Mouse (Mus musculus) CH12.LX (cell line): ENCODE results near the gene Aff3. TPM values are rescaled to one million over a fixed set of nuclear protein-coding genes. Genes with fewer than 3 reads are reported as not detected.

Experiments
- DNase-seq: peaks from one replicate; pipeline ENCODE4 v3.0.0-alpha.2; 2013; ENCODE audit errors: extremely low read depth
- H3K27ac ChIP-seq: 2 replicates; pipeline ENCODE4 v1.5.1; 2012; ENCODE audit warnings: low read depth, mild to moderate bottlenecking, control low read depth, moderate library complexity; ENCODE audit not compliant: insufficient read depth
- H3K27me3 ChIP-seq: replicated peaks from 2 replicates; pipeline ENCODE3; 2012; ENCODE audit warnings: inconsistent platforms
- H3K36me3 ChIP-seq, 2 experiments: replicated peaks in 1 of 2; 2 replicates each; pipeline versions ENCODE3 to v1.6.1; 2012; ENCODE audit warnings: inconsistent platforms in 1 of 2, low read length in 1 of 2, mild to moderate bottlenecking in 1 of 2, mixed read lengths in 1 of 2, moderate library complexity in 1 of 2; ENCODE audit not compliant: control insufficient read depth in 1 of 2, insufficient read depth in 1 of 2
- H3K4me1 ChIP-seq, 2 experiments: 2 replicates each; pipeline ENCODE4 v1.6.1; 2012; ENCODE audit warnings: inconsistent platforms in 1 of 2, moderate library complexity in 1 of 2; ENCODE audit not compliant: insufficient read depth in 2 of 2, control insufficient read depth in 1 of 2
- H3K4me2 ChIP-seq: 2 replicates; pipeline ENCODE4 v1.6.1; 2012; ENCODE audit warnings: low read depth, mild to moderate bottlenecking, control low read depth; ENCODE audit not compliant: poor library complexity, insufficient read depth, severe bottlenecking
- H3K4me3 ChIP-seq, 3 experiments: fragments of 150-350 bp in 1 of 3; sonication (generic) in 1 of 3; replicated peaks in 1 of 3; 2 replicates each; pipeline versions ENCODE3 to v1.5.1; 2011 to 2012; ENCODE audit warnings: low read depth in 2 of 3, low read length in 2 of 3, mild to moderate bottlenecking in 2 of 3, moderate library complexity in 2 of 3, control low read depth in 1 of 3, improper control_type of control experiment in 1 of 3, inconsistent platforms in 1 of 3, mixed read lengths in 1 of 3; ENCODE audit not compliant: poor library complexity in 1 of 3
- H3K79me2 ChIP-seq: replicated peaks from 2 replicates; pipeline ENCODE4 v1.6.1; 2012; ENCODE audit warnings: mild to moderate bottlenecking, moderate library complexity; ENCODE audit not compliant: control insufficient read depth, poor library complexity, insufficient read depth, severe bottlenecking; ENCODE audit errors: extremely low read depth
- H3K9ac ChIP-seq: 2 replicates; pipeline ENCODE4 v1.6.1; 2012; ENCODE audit warnings: low read depth, mild to moderate bottlenecking, control low read depth, moderate library complexity; ENCODE audit not compliant: insufficient read depth
- H3K9me3 ChIP-seq: replicated peaks from 2 replicates; pipeline ENCODE3; 2012; ENCODE audit warnings: low read length, inconsistent platforms, mixed read lengths
- CHD1 ChIP-seq: IDR thresholded peaks from 2 replicates; pipeline ENCODE4 v1.6.1; 2012; ENCODE audit warnings: low read depth, low read length, improper control_type of control experiment, inconsistent platforms
- CTCF ChIP-seq, 2 experiments: IDR thresholded peaks in 1 of 2; conservative IDR thresholded peaks in 1 of 2; 2 replicates each; pipeline ENCODE4 v1.5.1; 2011 to 2012; ENCODE audit warnings: low read depth in 2 of 2, low read length in 2 of 2, improper control_type of control experiment in 1 of 2, inconsistent platforms in 1 of 2, mild to moderate bottlenecking in 1 of 2, moderate library complexity in 1 of 2
- ELF1 ChIP-seq: IDR thresholded peaks from 2 replicates; pipeline ENCODE4 v1.6.1; 2014; ENCODE audit warnings: low read depth, mild to moderate bottlenecking, inconsistent platforms, low read length, improper control_type of control experiment
- GABPA ChIP-seq: IDR thresholded peaks from 2 replicates; pipeline ENCODE4 v1.6.1; 2012; ENCODE audit warnings: low read depth, low read length, improper control_type of control experiment, inconsistent platforms; ENCODE audit not compliant: insufficient replicate concordance
- MAFK ChIP-seq: IDR thresholded peaks from 2 replicates; pipeline ENCODE4 v1.6.1; 2011; ENCODE audit warnings: low read length, improper control_type of control experiment; ENCODE audit not compliant: insufficient replicate concordance
- NRF1 ChIP-seq: IDR thresholded peaks from 2 replicates; pipeline ENCODE4 v1.6.1; 2014; ENCODE audit warnings: low read depth, mild to moderate bottlenecking, inconsistent platforms, low read length, improper control_type of control experiment, moderate library complexity
- PAX5 ChIP-seq: IDR thresholded peaks from 2 replicates; pipeline ENCODE4 v1.6.1; 2012; ENCODE audit warnings: low read length, inconsistent platforms, mixed read lengths
- RAD21 ChIP-seq: IDR thresholded peaks from 2 replicates; pipeline ENCODE4 v1.6.1; 2011; ENCODE audit warnings: low read depth, mild to moderate bottlenecking, low read length, improper control_type of control experiment, moderate library complexity
- SIN3A ChIP-seq: IDR thresholded peaks from 2 replicates; pipeline ENCODE4 v1.6.1; 2012; ENCODE audit warnings: low read length, improper control_type of control experiment, inconsistent platforms
- TBP ChIP-seq: conservative IDR thresholded peaks from 2 replicates; pipeline ENCODE4 v1.6.1; 2011; ENCODE audit warnings: low read depth, low read length, improper control_type of control experiment
- TCF12 ChIP-seq: IDR thresholded peaks from 2 replicates; pipeline ENCODE4 v1.6.1; 2014; ENCODE audit warnings: low read depth, mild to moderate bottlenecking, inconsistent platforms, low read length, improper control_type of control experiment
- USF2 ChIP-seq: conservative IDR thresholded peaks from 2 replicates; pipeline ENCODE4 v1.6.1; 2011; ENCODE audit warnings: low read depth, low read length, improper control_type of control experiment
- dilution Hi-C: fragments of 300-500 bp; cut with MboI; formaldehyde crosslinking; loops from 2 replicates; pipeline ENCODE4 v1.14.3; 2020; ENCODE audit warnings: low sequenced_read_pairs; ENCODE audit not compliant: extremely low pct_unique_long_range_greater_than_20kb, extremely low pct_ligation_motif_present
- in situ Hi-C: fragments of 300-500 bp; cut with MboI; formaldehyde crosslinking; loops from 3 replicates; pipeline ENCODE4 v1.14.3; 2019; ENCODE audit warnings: low sequenced_read_pairs, low pct_ligation_motif_present, low pct_unique_long_range_greater_than_20kb, mixed read lengths
- polyA plus RNA-seq: library from polyadenylated mRNA; unstranded; fragments of >175 nt; gene quantifications from 2 replicates; pipeline ENCODE4 v1.2.1, GENCODE M21; 2012; ENCODE audit warnings: low read depth; ENCODE audit not compliant: insufficient read length
- total RNA-seq, 2 experiments: library from RNA; depleted of rRNA; stranded (reverse); fragments of 300-350 nt in 1 of 2; fragments of >200 nt in 1 of 2; gene quantifications; 2 replicates each; pipeline ENCODE4 v1.2.3; 2012 to 2014

Gene Aff3
- total and polyA plus RNA-seq, 3 experiments = 5.1 to 29.9 (median 7.7) TPM

DNA sequence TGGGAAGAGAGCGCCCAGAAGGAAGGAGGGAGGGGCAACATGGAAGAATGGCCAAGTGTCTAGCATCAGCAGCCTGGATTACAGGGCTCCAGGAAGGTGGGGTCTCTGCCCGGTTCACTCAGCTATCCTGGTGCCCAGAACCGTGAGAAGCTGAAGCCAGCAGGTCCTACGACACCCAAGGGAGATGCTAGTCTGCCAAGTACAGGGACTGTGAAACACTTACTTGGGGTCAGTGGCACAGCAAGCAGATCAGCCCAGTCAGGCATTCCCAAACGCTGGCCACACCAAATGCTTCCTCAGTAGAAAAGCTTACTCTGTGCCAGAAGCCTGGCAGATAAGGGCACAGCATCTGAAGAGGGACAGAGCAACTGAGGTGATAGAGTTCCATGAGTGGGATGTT, 266.2 kb downstream of the Aff3 start:
- no peak overlapping the region for H3K4me3 ChIP-seq
- dilution Hi-C loops = no loop called here
- H3K27me3 ChIP-seq = no peaks in the 10 kb centered on the region
- H3K9ac ChIP-seq = no peak overlapping the region
- no peak for TF ChIP-seq NRF1
- H3K4me1 ChIP-seq = peaks cover 0 to 35% of the 10 kb centered on the region in 2 experiments; a peak in 2 of 4 replicates
- no peak for DNase-seq
- H3K27ac ChIP-seq = no peak overlapping the region
- H3K79me2 ChIP-seq = no peaks in the 10 kb centered on the region
- in situ Hi-C loops = loop anchor here (5.0 kb wide), 1 partner anchor 389 kb away; no protein-coding TSS in a partner anchor
- H3K36me3 ChIP-seq = peaks cover 0 to 44% of the 10 kb centered on the region in 2 experiments
- no peak overlapping the region for H3K4me2 ChIP-seq
- H3K9me3 ChIP-seq = no peaks in the 10 kb centered on the region

DNA sequence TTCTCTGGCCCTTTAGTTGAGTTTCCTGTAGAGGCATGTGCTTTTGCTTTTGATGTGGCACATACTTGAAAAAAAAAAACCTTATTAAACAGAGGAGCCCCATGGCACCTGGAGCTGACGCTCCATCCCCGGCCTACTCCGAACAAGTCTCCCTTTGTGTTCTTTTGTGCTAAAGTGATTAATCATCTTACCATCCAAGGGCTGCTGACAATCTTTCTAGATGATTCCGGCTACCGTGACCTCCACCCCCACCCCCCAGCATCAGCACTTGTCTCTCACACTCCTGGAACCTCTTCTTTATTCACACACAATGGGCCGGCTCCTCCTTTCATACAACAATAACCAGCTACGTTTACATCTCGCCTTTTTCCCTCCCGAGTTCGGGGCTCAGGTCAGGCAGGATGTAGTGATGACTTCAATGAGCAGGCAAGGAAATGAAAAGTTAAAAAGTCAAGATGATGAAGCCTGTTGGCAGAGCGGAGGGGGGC, 269.5 kb downstream of the Aff3 start:
- H3K79me2 ChIP-seq = no peaks in the 10 kb centered on the region
- H3K27me3 ChIP-seq = no peaks in the 10 kb centered on the region
- no peak overlapping the region for H3K4me2 ChIP-seq
- H3K9me3 ChIP-seq = no peaks in the 10 kb centered on the region
- H3K4me1 ChIP-seq = peaks cover 0 to 18% of the 10 kb centered on the region in 2 experiments; a peak in 2 of 4 replicates
- H3K36me3 ChIP-seq = peaks cover 0 to 42% of the 10 kb centered on the region in 2 experiments
- H3K27ac ChIP-seq = no peak overlapping the region
- H3K4me3 ChIP-seq = no peak overlapping the region
- no peak overlapping the region for H3K9ac ChIP-seq
- dilution Hi-C loops (no loop called here), in situ Hi-C loops (loop anchor here (5.0 kb wide), 1 partner anchor 392 kb away; no protein-coding TSS in a partner anchor)
- no peak for DNase-seq
- TF ChIP-seq TCF12 (no peak), SIN3A (no peak), MAFK (no peak), TBP (no peak), PAX5 (no peak), RAD21 (no peak), GABPA (no peak), CHD1 (no peak), CTCF (conservative IDR thresholded peaks at IDR 0.05 in 1 of 2, IDR thresholded peaks at IDR 0.05 in 1 of 2; ENCODE audit: low read depth in 2 of 2, low read length in 2 of 2) (no peak)

DNA sequence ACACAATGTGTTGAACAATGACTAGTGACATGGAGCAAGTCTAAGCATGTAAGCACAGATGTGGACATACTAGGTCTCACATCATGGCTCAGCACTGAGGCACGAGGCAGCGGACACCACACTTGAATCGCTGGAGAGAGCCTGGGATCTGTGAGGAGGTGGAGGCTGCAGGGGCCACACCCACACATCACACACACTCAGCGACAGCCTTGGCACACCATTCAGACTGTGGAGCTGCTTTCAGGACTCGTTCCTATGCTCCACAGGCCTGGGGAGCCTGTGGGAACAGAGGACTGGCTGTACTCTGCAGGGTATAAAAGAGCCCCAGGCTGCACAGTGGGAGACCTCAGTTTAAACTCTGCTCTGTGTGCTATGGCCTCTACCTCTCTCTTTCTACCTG, 270.3 kb downstream of the Aff3 start:
- H3K27ac ChIP-seq = no peak overlapping the region
- peaks cover 0 to 18% of the 10 kb centered on the region in 2 experiments; a peak in 1 of 4 replicates for H3K4me1 ChIP-seq
- H3K36me3 ChIP-seq = peaks cover 0 to 44% of the 10 kb centered on the region in 2 experiments
- no peak overlapping the region for H3K4me3 ChIP-seq
- no peak overlapping the region for H3K4me2 ChIP-seq
- TF ChIP-seq SIN3A (no peak), USF2 (no peak), ELF1 (no peak)
- no peaks in the 10 kb centered on the region for H3K27me3 ChIP-seq
- no peaks in the 10 kb centered on the region for H3K79me2 ChIP-seq
- dilution Hi-C loops = no loop called here
- in situ Hi-C loops = no loop called here
- no peak overlapping the region for H3K9ac ChIP-seq
- no peak for DNase-seq
- no peaks in the 10 kb centered on the region for H3K9me3 ChIP-seq
